Mouse (Mus musculus) heart, embryonic 15.5 days (tissue): Measurements from ENCODE around the gene Slc19a3. TPM values are rescaled to one million over a fixed set of nuclear protein-coding genes. Genes with fewer than 3 reads are reported as not detected.

Source experiments
- ATAC-seq: fragments of 200-750 bp; cut with Nextera tagmentation; replicated peaks from 2 replicates; pipeline ENCODE4 v1.8.0; 2017; ENCODE audit warnings: low read depth, moderate TSS enrichment; ENCODE audit not compliant: insufficient number of reproducible peaks, insufficient read depth, low FRiP score
- H3K27ac ChIP-seq: fragments of 300-500 bp; sonication (generic); 2 replicates; pipeline ENCODE4 v1.5.1; 2015; ENCODE audit warnings: mild to moderate bottlenecking, inconsistent platforms
- H3K27me3 ChIP-seq: fragments of 300-500 bp; sonication (generic); 2 replicates; pipeline ENCODE4 v1.6.1; 2015; ENCODE audit warnings: inconsistent platforms
- H3K36me3 ChIP-seq: fragments of 300-500 bp; sonication (generic); 2 replicates; pipeline ENCODE4 v1.6.1; 2015; ENCODE audit warnings: mild to moderate bottlenecking, inconsistent platforms
- H3K4me1 ChIP-seq: fragments of 300-500 bp; sonication (generic); replicated peaks from 2 replicates; pipeline ENCODE4 v1.6.1; 2015; ENCODE audit warnings: inconsistent platforms
- H3K4me2 ChIP-seq: fragments of 300-500 bp; sonication (generic); 2 replicates; pipeline ENCODE4 v1.6.1; 2015; ENCODE audit warnings: inconsistent platforms, mild to moderate bottlenecking, moderate library complexity
- H3K4me3 ChIP-seq: fragments of 300-500 bp; sonication (generic); 2 replicates; pipeline ENCODE4 v1.5.1; 2015; ENCODE audit warnings: mild to moderate bottlenecking, inconsistent platforms
- H3K9ac ChIP-seq: fragments of 300-500 bp; sonication (generic); 2 replicates; pipeline ENCODE4 v1.6.1; 2015; ENCODE audit warnings: mild to moderate bottlenecking, inconsistent platforms
- H3K9me3 ChIP-seq: fragments of 300-500 bp; sonication (generic); replicated peaks from 2 replicates; pipeline ENCODE4 v1.6.1; 2016; ENCODE audit warnings: inconsistent platforms
- WGBS: fragments of 180-500 bp; shearing (Covaris S2); methylation state at CpG from one replicate; pipeline ENCODE4 v1.1.7; 2015; ENCODE audit warnings: mixed read lengths; 5-methylcytosine and 5-hydroxymethylcytosine counted together
- polyA plus RNA-seq: library from polyadenylated mRNA; unstranded; fragments of >200 nt; fragmentation: Nextera tagmentation; extraction: Ambion mirVana; gene quantifications from 2 replicates; pipeline ENCODE4 v1.2.1, GENCODE M21; 2015

Slc19a3 gene
- polyA plus RNA-seq, 1 experiment from 2014 or later = 2.0 TPM

GRCm38 (mm10) chr1:82973901-82974300 lies 64.3 kb downstream of the Slc19a3 start:
- no peaks in the 10 kb centered on the region for H3K27me3 ChIP-seq
- no peak overlapping the region for H3K9ac ChIP-seq
- H3K4me1 ChIP-seq = peaks cover 27% of the 10 kb centered on the region
- H3K4me3 ChIP-seq = no peak overlapping the region
- H3K9me3 ChIP-seq = no peaks in the 10 kb centered on the region
- no peak for ATAC-seq
- WGBS = 47% methylated on average over 6 of the region's 6 CpGs
- H3K36me3 ChIP-seq = no peaks in the 10 kb centered on the region
- no peak overlapping the region for H3K27ac ChIP-seq
- H3K4me2 ChIP-seq = no peak overlapping the region

GRCm38 (mm10) chr1:82973244-82973643 lies 65.0 kb downstream of the Slc19a3 start:
- H3K4me3 ChIP-seq = no peak overlapping the region
- H3K27ac ChIP-seq = no peak overlapping the region; the same call in 1 of the 2 replicates
- no peaks in the 10 kb centered on the region for H3K27me3 ChIP-seq
- ATAC-seq = no peak
- no peaks in the 10 kb centered on the region for H3K36me3 ChIP-seq
- WGBS = 55% methylated on average over 1 of the region's 1 CpGs
- no peaks in the 10 kb centered on the region for H3K9me3 ChIP-seq
- no peak overlapping the region for H3K9ac ChIP-seq
- H3K4me1 ChIP-seq = peaks cover 27% of the 10 kb centered on the region
- H3K4me2 ChIP-seq = no peak overlapping the region

- Histone ChIP-seq H3K4me3 (no peak overlapping the region), H3K36me3 (no peaks in the 10 kb centered on the region), H3K27me3 (no peaks in the 10 kb centered on the region), H3K27ac (peak overlapping the region; percentile 61), H3K4me2 (peak overlapping the region; percentile 31; the same call in 1 of the 2 replicates), H3K9me3 (no peaks in the 10 kb centered on the region), H3K9ac (no peak overlapping the region), H3K4me1 (peaks cover 27% of the 10 kb centered on the region)
- ATAC-seq = peak; percentile 80
- 6% methylated on average over 4 of the region's 4 CpGs for WGBS
These were observed 66.2 kb downstream of the Slc19a3 start for GRCm38 (mm10) chr1:82972046-82972445.

GRCm38 (mm10) chr1:82966413-82966812 lies 71.8 kb downstream of the Slc19a3 start:
- no peak overlapping the region for H3K27ac ChIP-seq
- peaks cover 2% of the 10 kb centered on the region; the same call in 1 of the 2 replicates for H3K4me1 ChIP-seq
- no peak overlapping the region for H3K4me2 ChIP-seq
- no peak for ATAC-seq
- no peaks in the 10 kb centered on the region for H3K36me3 ChIP-seq
- WGBS = 61% methylated on average over 3 of the region's 3 CpGs
- H3K27me3 ChIP-seq = no peaks in the 10 kb centered on the region
- no peak overlapping the region for H3K4me3 ChIP-seq
- H3K9me3 ChIP-seq = no peaks in the 10 kb centered on the region
- no peak overlapping the region for H3K9ac ChIP-seq

Other genes with a start within 250 kb of the Slc19a3 start
- gene Agfg1, start 199.0 kb downstream of the Slc19a3 start, polyA plus RNA-seq = 25.4 and 30.8 TPM in 2 replicates
- gene A030005L19Rik, start 125.1 kb downstream of the Slc19a3 start, polyA plus RNA-seq = 0.26 TPM in 1 of 2 replicates, not detected in the other
- gene A030014E15Rik, start 113.5 kb downstream of the Slc19a3 start, polyA plus RNA-seq = not detected in 2 replicates
- not detected in 2 replicates for gene Gm6217, start 107.0 kb downstream of the Slc19a3 start, polyA plus RNA-seq
- gene A030003K21Rik, start 95.1 kb downstream of the Slc19a3 start, polyA plus RNA-seq = not detected in 2 replicates
- not detected in 2 replicates for gene Gm7544, start 82.4 kb downstream of the Slc19a3 start, polyA plus RNA-seq
- not detected in 2 replicates for gene Gm47955, start 78.2 kb downstream of the Slc19a3 start, polyA plus RNA-seq
- gene Gm47959, start 37.9 kb downstream of the Slc19a3 start, polyA plus RNA-seq = not detected in 2 replicates
- gene Krtap28-10, start 4.0 kb upstream of the Slc19a3 start, polyA plus RNA-seq = not detected in 2 replicates
- gene Gm47969, start 6.5 kb upstream of the Slc19a3 start, polyA plus RNA-seq = not detected in 2 replicates
- gene A030005K14Rik, start 20.9 kb upstream of the Slc19a3 start, polyA plus RNA-seq = not detected in 2 replicates
- gene Krtap28-13, start 22.5 kb upstream of the Slc19a3 start, polyA plus RNA-seq = not detected in 2 replicates
- gene Ccl20, start 78.3 kb upstream of the Slc19a3 start, polyA plus RNA-seq = not detected in 2 replicates
- gene Daw1, start 121.3 kb upstream of the Slc19a3 start, polyA plus RNA-seq = 0.13 and 0.16 TPM in 2 replicates